ENCODE assay signal across 9 mouse cellular contexts in genomic region chr14:106765884-106766467, GRCm38 (mm10).
DNase-seq lines count a peak whose midpoint lies in the region; ATAC-seq and TF ChIP-seq lines count a peak whose summit lies in the region.
"Had no signal": no experiment of that assay in that cellular context is flagged by ENCODE, and none has a peak within 500 bp of the region (broad histone marks: within the 10 kb centered on the region; RNA-seq: fewer than 3 reads in every experiment).

No protein-coding gene starts in this region.

- no peak overlapping the region for H3K27ac ChIP-seq in hindbrain, postnatal 0 days
- H3K27ac ChIP-seq in hindbrain, embryonic 12.5 days: no peak overlapping the region
- no peak overlapping the region for H3K27ac ChIP-seq in midbrain, embryonic 12.5 days (replicated peaks)
- H3K27ac ChIP-seq in midbrain, embryonic 10.5 days (replicated peaks): no peak overlapping the region
- no peak overlapping the region for H3K27ac ChIP-seq in thymus, adult 2 months (ENCODE audit: control insufficient read depth, insufficient read depth, low read length)

- TF ChIP-seq POLR2A in thymus, adult 2 months (IDR thresholded peaks at IDR 0.05; ENCODE audit: control insufficient read depth, extremely low read depth, insufficient read depth, low read length, poor library complexity): no peak

- H3K4me2 ChIP-seq in hindbrain, postnatal 0 days (ENCODE audit: low read depth, low read length): no peak overlapping the region
- H3K4me2 ChIP-seq in hindbrain, embryonic 12.5 days (replicated peaks): no peak overlapping the region
- H3K4me2 ChIP-seq in midbrain, embryonic 12.5 days (replicated peaks): no peak overlapping the region

- ATAC-seq in hindbrain, postnatal 0 days: no peak
- no peak for ATAC-seq in hindbrain, embryonic 12.5 days (ENCODE audit: low FRiP score)
- peak; percentile 65; the same call in 1 of the 2 replicates for ATAC-seq in midbrain, embryonic 12.5 days (ENCODE audit: low FRiP score, low read depth)

- no peaks in the 10 kb centered on the region for H3K36me3 ChIP-seq in hindbrain, postnatal 0 days (ENCODE audit: insufficient read depth, low read length)
- no peaks in the 10 kb centered on the region for H3K36me3 ChIP-seq in hindbrain, embryonic 12.5 days
- no peaks in the 10 kb centered on the region for H3K36me3 ChIP-seq in midbrain, embryonic 12.5 days
- no peaks in the 10 kb centered on the region for H3K36me3 ChIP-seq in midbrain, embryonic 10.5 days
- H3K36me3 ChIP-seq in thymus, adult 2 months (ENCODE audit: control insufficient read depth, insufficient read depth, low read length): no peaks in the 10 kb centered on the region

- no peaks in the 10 kb centered on the region for H3K9me3 ChIP-seq in hindbrain, postnatal 0 days (ENCODE audit: low read length)
- H3K9me3 ChIP-seq in hindbrain, embryonic 12.5 days (replicated peaks): no peaks in the 10 kb centered on the region
- no peaks in the 10 kb centered on the region for H3K9me3 ChIP-seq in midbrain, embryonic 12.5 days
- no peaks in the 10 kb centered on the region for H3K9me3 ChIP-seq in midbrain, embryonic 10.5 days (replicated peaks)

- WGBS in hindbrain, postnatal 0 days: 75% methylated on average over 8 of the region's 8 CpGs
- WGBS in hindbrain, embryonic 12.5 days: 72% methylated on average over 8 of the region's 8 CpGs
- 76% methylated on average over 8 of the region's 8 CpGs for WGBS in midbrain, embryonic 12.5 days
- 78% methylated on average over 8 of the region's 8 CpGs for WGBS in midbrain, embryonic 10.5 days
- WGBS in thymus, adult 2 months: 83% methylated on average over 8 of the region's 8 CpGs

- H3K9ac ChIP-seq in hindbrain, postnatal 0 days (replicated peaks; ENCODE audit: low read length): no peak overlapping the region
- no peak overlapping the region for H3K9ac ChIP-seq in hindbrain, embryonic 12.5 days
- H3K9ac ChIP-seq in midbrain, embryonic 12.5 days (replicated peaks): no peak overlapping the region

- peak; percentile 68 for TF ChIP-seq CTCF in hindbrain, postnatal 0 days (IDR thresholded peaks at IDR 0.05; ENCODE audit: low read depth)
- no peak for TF ChIP-seq CTCF in thymus, adult 2 months (IDR thresholded peaks at IDR 0.05; ENCODE audit: borderline replicate concordance, control insufficient read depth, extremely low read depth, insufficient read depth, low read length, poor library complexity)

- DNase-seq in adrenal gland, postnatal 14 days: peak; percentile 8
- no peak for DNase-seq in adrenal gland, adult 18-20 months (ENCODE audit: low spot score in 2 of 2)
- peak; percentile 45 for DNase-seq in hindbrain, postnatal 0 days (ENCODE audit: low spot score)
- no peak for DNase-seq in midbrain, embryonic 10.5 days (ENCODE audit: low spot score)
- DNase-seq in urinary bladder, postnatal 4 days (ENCODE audit: low spot score in 2 of 2): no peak
- no peak for DNase-seq in thymus, adult 2 months
- DNase-seq: lung, postnatal 14 days had no signal

- no peaks in the 10 kb centered on the region for H3K4me1 ChIP-seq in hindbrain, postnatal 0 days (ENCODE audit: insufficient read depth, low read length)
- H3K4me1 ChIP-seq in hindbrain, embryonic 12.5 days: no peaks in the 10 kb centered on the region
- no peaks in the 10 kb centered on the region for H3K4me1 ChIP-seq in midbrain, embryonic 12.5 days
- no peaks in the 10 kb centered on the region for H3K4me1 ChIP-seq in midbrain, embryonic 10.5 days
- H3K4me1 ChIP-seq in thymus, adult 2 months (replicated peaks; ENCODE audit: control insufficient read depth, insufficient read depth, low read length): no peaks in the 10 kb centered on the region

- no peak overlapping the region for H3K4me3 ChIP-seq in hindbrain, postnatal 0 days (ENCODE audit: low read length)
- H3K4me3 ChIP-seq in hindbrain, embryonic 12.5 days: no peak overlapping the region
- H3K4me3 ChIP-seq in midbrain, embryonic 12.5 days: no peak overlapping the region
- H3K4me3 ChIP-seq in midbrain, embryonic 10.5 days: no peak overlapping the region
- no peak overlapping the region for H3K4me3 ChIP-seq in thymus, adult 2 months (ENCODE audit: control insufficient read depth, insufficient read depth, low read length)

- H3K27me3 ChIP-seq in hindbrain, postnatal 0 days (ENCODE audit: insufficient read depth, low read length): no peaks in the 10 kb centered on the region
- H3K27me3 ChIP-seq in hindbrain, embryonic 12.5 days: no peaks in the 10 kb centered on the region
- H3K27me3 ChIP-seq in midbrain, embryonic 12.5 days: no peaks in the 10 kb centered on the region
- H3K27me3 ChIP-seq in midbrain, embryonic 10.5 days (ENCODE audit: low read depth, poor library complexity, severe bottlenecking): no peaks in the 10 kb centered on the region
- no peaks in the 10 kb centered on the region for H3K27me3 ChIP-seq in thymus, adult 2 months (ENCODE audit: control insufficient read depth, insufficient read depth, low read length)

Comparison
In these comparisons a context has a peak if more than half of its experiments do, and no peak if none do; other contexts are left out.
1. DNase-seq: peak in adrenal gland, postnatal 14 days (single experiment) and hindbrain, postnatal 0 days (single experiment); none in adrenal gland, adult 18-20 months (0 of 2), midbrain, embryonic 10.5 days (single experiment), urinary bladder, postnatal 4 days (0 of 2) and thymus, adult 2 months (single experiment).